Mouse (Mus musculus): Measurements from ENCODE around the gene Gde1. TPM values are rescaled to one million over a fixed set of nuclear protein-coding genes. Genes with fewer than 3 reads are reported as not detected.

Gene Gde1
- polyA plus RNA-seq, 1 experiment from 2014 or later: 40.9 TPM

- Histone ChIP-seq H3K4me3 (replicated peaks) (no peak overlapping the region), H3K4me2 (no peak overlapping the region)
- WGBS (ENCODE audit: insufficient replicate concordance): 65% methylated on average over 2 of the region's 2 CpGs
These were observed 37.8 kb downstream of the Gde1 start for GRCm38 (mm10) chr7:118667773-118668172.

GRCm38 (mm10) chr7:118656730-118657129 is 48.8 kb downstream of the Gde1 start:
- WGBS (ENCODE audit: insufficient replicate concordance): 43% methylated on average over 6 of the region's 6 CpGs
- Histone ChIP-seq H3K36me3 (replicated peaks) (no peaks in the 10 kb centered on the region), H3K27ac (replicated peaks) (no peak overlapping the region), H3K4me1 (replicated peaks) (no peaks in the 10 kb centered on the region), H3K9ac (no peak overlapping the region), H3K4me2 (no peak overlapping the region), H3K9me3 (replicated peaks) (no peaks in the 10 kb centered on the region), H3K4me3 (replicated peaks) (no peak overlapping the region), H3K27me3 (no peaks in the 10 kb centered on the region)
- ATAC-seq (ENCODE audit: insufficient read depth): no peak

More at GRCm38 (mm10) chr7:118667773-118668172, 37.8 kb downstream of the Gde1 start:
- Histone ChIP-seq H3K27ac (replicated peaks) (no peak overlapping the region), H3K27me3 (no peaks in the 10 kb centered on the region), H3K4me1 (replicated peaks) (no peaks in the 10 kb centered on the region), H3K9me3 (replicated peaks) (no peaks in the 10 kb centered on the region), H3K36me3 (replicated peaks) (no peaks in the 10 kb centered on the region), H3K9ac (no peak overlapping the region)
- ATAC-seq (ENCODE audit: insufficient read depth): no peak

- Histone ChIP-seq H3K27me3 (no peaks in the 10 kb centered on the region), H3K4me3 (replicated peaks) (no peak overlapping the region), H3K4me2 (no peak overlapping the region), H3K9ac (no peak overlapping the region), H3K9me3 (replicated peaks) (no peaks in the 10 kb centered on the region), H3K4me1 (replicated peaks) (no peaks in the 10 kb centered on the region), H3K27ac (replicated peaks) (no peak overlapping the region), H3K36me3 (replicated peaks) (no peaks in the 10 kb centered on the region)
- ATAC-seq (ENCODE audit: insufficient read depth): no peak
- WGBS (ENCODE audit: insufficient replicate concordance): 56% methylated on average over 6 of the region's 6 CpGs
These were observed 52.8 kb downstream of the Gde1 start for GRCm38 (mm10) chr7:118652572-118653295.

GRCm38 (mm10) chr7:118650891-118651290 is 54.7 kb downstream of the Gde1 start:
- no peak overlapping the region for H3K4me2 ChIP-seq
- 55% methylated on average over 1 of the region's 1 CpGs for WGBS (ENCODE audit: insufficient replicate concordance)

GRCm38 (mm10) chr7:118650119-118650518 is 55.5 kb downstream of the Gde1 start:
- Histone ChIP-seq H3K4me3 (replicated peaks) (no peak overlapping the region), H3K9ac (no peak overlapping the region), H3K4me1 (replicated peaks) (no peaks in the 10 kb centered on the region), H3K36me3 (replicated peaks) (no peaks in the 10 kb centered on the region), H3K4me2 (no peak overlapping the region), H3K27ac (replicated peaks) (no peak overlapping the region), H3K27me3 (no peaks in the 10 kb centered on the region), H3K9me3 (replicated peaks) (no peaks in the 10 kb centered on the region)
- 62% methylated on average over 4 of the region's 4 CpGs for WGBS (ENCODE audit: insufficient replicate concordance)
- ATAC-seq (ENCODE audit: insufficient read depth): no peak

More at GRCm38 (mm10) chr7:118650891-118651290, 54.7 kb downstream of the Gde1 start:
- no peak overlapping the region for H3K27ac ChIP-seq (replicated peaks)
- ATAC-seq (ENCODE audit: insufficient read depth): no peak
- no peaks in the 10 kb centered on the region for H3K36me3 ChIP-seq (replicated peaks)
- H3K4me3 ChIP-seq (replicated peaks): no peak overlapping the region
- H3K9me3 ChIP-seq (replicated peaks): no peaks in the 10 kb centered on the region
- H3K9ac ChIP-seq: no peak overlapping the region
- no peaks in the 10 kb centered on the region for H3K27me3 ChIP-seq
- no peaks in the 10 kb centered on the region for H3K4me1 ChIP-seq (replicated peaks)

GRCm38 (mm10) chr7:118649328-118649727 is 56.2 kb downstream of the Gde1 start:
- Histone ChIP-seq H3K27ac (replicated peaks) (no peak overlapping the region), H3K27me3 (no peaks in the 10 kb centered on the region), H3K9me3 (replicated peaks) (no peaks in the 10 kb centered on the region), H3K36me3 (replicated peaks) (no peaks in the 10 kb centered on the region), H3K4me3 (replicated peaks) (no peak overlapping the region), H3K4me2 (no peak overlapping the region), H3K4me1 (replicated peaks) (no peaks in the 10 kb centered on the region), H3K9ac (no peak overlapping the region)
- ATAC-seq (ENCODE audit: insufficient read depth): no peak
- 73% methylated on average over 7 of the region's 7 CpGs for WGBS (ENCODE audit: insufficient replicate concordance)

- no peaks in the 10 kb centered on the region for H3K36me3 ChIP-seq (replicated peaks)
- 72% methylated on average over 1 of the region's 1 CpGs for WGBS (ENCODE audit: insufficient replicate concordance)
- no peak overlapping the region for H3K4me3 ChIP-seq (replicated peaks)
- H3K9me3 ChIP-seq (replicated peaks): no peaks in the 10 kb centered on the region
- no peak overlapping the region for H3K9ac ChIP-seq
- H3K4me1 ChIP-seq (replicated peaks): no peaks in the 10 kb centered on the region
- H3K27ac ChIP-seq (replicated peaks): no peak overlapping the region
- no peaks in the 10 kb centered on the region for H3K27me3 ChIP-seq
- H3K4me2 ChIP-seq: no peak overlapping the region
- ATAC-seq (ENCODE audit: insufficient read depth): no peak
These were observed 59.3 kb downstream of the Gde1 start for GRCm38 (mm10) chr7:118646237-118646636.

Other genes with a start within 250 kb of the Gde1 start
- gene Itpripl2, start 213.8 kb downstream of the Gde1 start, polyA plus RNA-seq (2015; fragmentation: Nextera tagmentation; extraction: Ambion mirVana): 1.1 and 1.2 TPM in 2 replicates
- 37.6 and 38.8 TPM in 2 replicates for gene Coq7, start 172.4 kb downstream of the Gde1 start, polyA plus RNA-seq (2015; fragmentation: Nextera tagmentation; extraction: Ambion mirVana)
- 0.28 and 0.32 TPM in 2 replicates for gene Tmc7, start 121.0 kb downstream of the Gde1 start, polyA plus RNA-seq (2015; fragmentation: Nextera tagmentation; extraction: Ambion mirVana)
- gene Tmc5, start 108.5 kb downstream of the Gde1 start, polyA plus RNA-seq (2015; fragmentation: Nextera tagmentation; extraction: Ambion mirVana): 0.03 TPM in 1 of 2 replicates, not detected in the other
- gene Ccp110, start 6.8 kb upstream of the Gde1 start, polyA plus RNA-seq (2015; fragmentation: Nextera tagmentation; extraction: Ambion mirVana): 8.4 and 8.5 TPM in 2 replicates
- 32.9 and 34.0 TPM in 2 replicates for gene Vps35l, start 34.4 kb upstream of the Gde1 start, polyA plus RNA-seq (2015; fragmentation: Nextera tagmentation; extraction: Ambion mirVana)
- 0.20 and 0.22 TPM in 2 replicates for gene Iqck, start 150.0 kb upstream of the Gde1 start, polyA plus RNA-seq (2015; fragmentation: Nextera tagmentation; extraction: Ambion mirVana)
- 21.2 and 26.0 TPM in 2 replicates for gene Knop1, start 150.5 kb upstream of the Gde1 start, polyA plus RNA-seq (2015; fragmentation: Nextera tagmentation; extraction: Ambion mirVana)

Measured in liver, embryonic 15.5 days (tissue).